Mouse (Mus musculus) right cerebral cortex, postnatal 25 days (tissue): ENCODE measurements around the gene Nin.
A peak's percentile ranks its signal among the peaks of the same experiment; 100 is the strongest.

ENCODE experiments used
- DNase-seq: peaks from one replicate; pipeline ENCODE4 v3.0.0; 2022

Nin gene

GRCm38 (mm10) chr12:70082485-70082884 lies 31.0 kb downstream of the Nin start:
- no peak for DNase-seq

- no peak for DNase-seq
Measured at GRCm38 (mm10) chr12:70078471-70079025, 35.0 kb downstream of the Nin start.

GRCm38 (mm10) chr12:70076493-70076892 lies 37.0 kb downstream of the Nin start:
- DNase-seq = no peak

GRCm38 (mm10) chr12:70075001-70075400 lies 38.5 kb downstream of the Nin start:
- no peak for DNase-seq

- DNase-seq = no peak
Measured at GRCm38 (mm10) chr12:70070888-70071287, 42.6 kb downstream of the Nin start.

- DNase-seq = no peak
Measured at GRCm38 (mm10) chr12:70070306-70070705, 43.2 kb downstream of the Nin start.

- DNase-seq = no peak
Measured at GRCm38 (mm10) chr12:70068647-70069257, 44.8 kb downstream of the Nin start.

GRCm38 (mm10) chr12:70067849-70068248 lies 45.7 kb downstream of the Nin start:
- peak; percentile 47 for DNase-seq

GRCm38 (mm10) chr12:70062114-70062513 lies 51.4 kb downstream of the Nin start:
- DNase-seq = no peak

GRCm38 (mm10) chr12:70058956-70059851 lies 54.3 kb downstream of the Nin start:
- DNase-seq = no peak

- no peak for DNase-seq
Measured at GRCm38 (mm10) chr12:70050699-70051098, 62.8 kb downstream of the Nin start.

GRCm38 (mm10) chr12:70048741-70049140 lies 64.8 kb downstream of the Nin start:
- DNase-seq = no peak

GRCm38 (mm10) chr12:70047281-70047680 lies 66.2 kb downstream of the Nin start:
- no peak for DNase-seq

- DNase-seq = no peak
Measured at GRCm38 (mm10) chr12:70044353-70044752, 69.2 kb downstream of the Nin start.

GRCm38 (mm10) chr12:70043421-70043820 lies 70.1 kb downstream of the Nin start:
- DNase-seq = peak; percentile 69

GRCm38 (mm10) chr12:70040981-70041380 lies 72.5 kb downstream of the Nin start:
- no peak for DNase-seq

- no peak for DNase-seq
Measured at GRCm38 (mm10) chr12:70036722-70037305, 76.7 kb downstream of the Nin start.

- no peak for DNase-seq
Measured at GRCm38 (mm10) chr12:70026233-70026632, 87.3 kb downstream of the Nin start.

GRCm38 (mm10) chr12:70025431-70025830 lies 88.1 kb downstream of the Nin start:
- no peak for DNase-seq

- DNase-seq = no peak
Measured at GRCm38 (mm10) chr12:70023580-70023979, 89.9 kb downstream of the Nin start.

GRCm38 (mm10) chr12:70018153-70018552 lies 95.4 kb downstream of the Nin start:
- DNase-seq = no peak

GRCm38 (mm10) chr12:70015936-70016335 lies 97.6 kb downstream of the Nin start:
- no peak for DNase-seq

- no peak for DNase-seq
Measured at GRCm38 (mm10) chr12:70011681-70012080, 101.8 kb downstream of the Nin start.

- no peak for DNase-seq
Measured at GRCm38 (mm10) chr12:70010356-70010755, 103.2 kb downstream of the Nin start.
